Mouse (Mus musculus) erythroid progenitor cell, adult 5-6 weeks (primary cell): ENCODE data around the gene Abcf1. TPM values are rescaled to one million over a fixed set of nuclear protein-coding genes. Genes with fewer than 3 reads are reported as not detected.
"Not testable (repeated sequence)": the region's sequence is repeated elsewhere in the genome, so short reads cannot be mapped to it uniquely, and the experiment has no call there.

ENCODE experiments used
- ATAC-seq: replicated peaks from 2 replicates; pipeline ENCODE4 v1.8.0; 2016; ENCODE audit warnings: moderate number of reproducible peaks, mild to moderate bottlenecking, moderate TSS enrichment, inconsistent platforms; ENCODE audit not compliant: poor library complexity, low FRiP score, severe bottlenecking
- total RNA-seq, 2 experiments: library from RNA; stranded (forward) in 1 of 2; stranded (reverse) in 1 of 2; fragments of 150-400 nt in 1 of 2; fragments of 186-747, 209-891 nt in 1 of 2; gene quantifications; 2 replicates each; pipeline versions ENCODE4 v1.2.3 to v1.2.4; 2015 to 2017; ENCODE audit warnings: low replicate concordance in 2 of 2

Gene Abcf1
- total RNA-seq, 2 experiments from 2014 or later, result 36.9 to 139 TPM

DNA sequence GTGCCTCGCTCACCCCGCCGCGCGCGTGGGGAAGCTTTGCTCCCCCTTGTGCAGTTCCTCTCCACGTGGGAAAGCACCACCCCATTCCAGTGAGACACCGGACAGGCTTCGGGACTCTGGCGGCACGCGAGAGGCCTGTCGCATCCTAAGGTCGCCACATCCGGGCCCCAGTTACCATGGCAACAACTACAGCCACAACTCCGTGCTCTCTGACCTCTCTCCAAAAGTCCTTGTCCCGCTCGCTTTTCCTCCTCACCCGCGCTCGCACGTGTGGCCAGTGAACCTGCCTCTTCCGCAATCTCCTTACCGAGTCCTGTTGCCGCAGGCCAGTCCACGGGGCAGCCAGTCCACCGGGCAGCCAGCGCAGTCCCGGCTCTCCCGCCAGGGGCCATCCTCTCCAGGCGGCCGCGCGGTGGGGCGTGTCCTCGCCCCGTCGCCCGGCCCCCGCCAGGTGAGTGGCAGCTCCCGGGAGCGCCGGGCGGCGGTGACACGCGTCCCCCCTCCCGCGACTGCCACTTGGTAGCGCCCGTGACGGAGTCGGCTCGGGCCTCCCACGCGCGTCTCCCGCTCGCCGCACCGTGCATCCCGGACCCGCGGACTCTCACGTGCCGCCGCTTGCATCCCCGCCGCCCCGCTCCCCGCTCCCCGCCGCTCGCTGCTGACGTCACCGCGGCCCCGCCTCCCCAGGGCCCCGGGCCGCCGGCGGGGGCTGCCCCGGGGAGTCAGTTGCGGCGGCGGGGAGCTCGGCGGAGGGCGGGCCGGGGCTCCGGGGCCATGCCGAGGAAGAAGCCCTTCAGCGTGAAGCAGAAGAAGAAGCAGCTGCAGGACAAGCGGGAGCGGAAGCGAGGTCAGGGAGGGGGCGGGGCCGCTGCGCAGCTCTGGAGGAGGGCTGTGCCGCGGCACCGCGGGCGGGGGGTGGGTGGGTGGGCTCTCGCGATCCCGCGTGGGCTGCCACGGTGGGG, 10.1 kb upstream of the Abcf1 start, which contains the start of the genes Gnl1 and Prr3:
TSS of gene Gnl1 (plus strand) at position 451 of the 962 bp plus-strand sequence.
TSS of gene Prr3 (minus strand) at position 836 of the 962 bp plus-strand sequence.
- ATAC-seq, result peak; percentile 79

GRCm38 (mm10) chr17:35978811-35979400, 9.3 kb upstream of the Abcf1 start:
- no peak for ATAC-seq

DNA sequence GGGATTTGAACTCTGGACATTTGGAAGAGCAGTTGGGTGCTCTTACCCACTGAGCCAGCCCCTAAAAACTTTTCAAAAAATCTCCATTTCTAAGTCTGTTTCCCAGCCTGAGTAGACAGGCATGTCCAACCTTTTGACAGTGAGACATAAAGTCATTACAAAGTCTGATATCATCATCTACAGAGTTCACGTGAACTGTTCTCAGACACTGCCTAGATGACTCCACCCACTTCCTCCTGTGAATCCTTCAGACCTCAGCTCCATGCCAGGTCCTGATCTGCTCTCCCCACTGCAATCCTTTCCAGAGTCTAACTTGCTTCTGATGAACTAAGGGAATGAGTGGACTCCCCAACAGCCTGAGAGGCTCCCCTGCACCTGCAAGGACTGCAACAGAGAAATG, 2.6 kb upstream of the Abcf1 start:
- ATAC-seq, result no peak

GRCm38 (mm10) chr17:35967621-35968020, 1.9 kb downstream of the Abcf1 start:
- ATAC-seq, result no peak

DNA sequence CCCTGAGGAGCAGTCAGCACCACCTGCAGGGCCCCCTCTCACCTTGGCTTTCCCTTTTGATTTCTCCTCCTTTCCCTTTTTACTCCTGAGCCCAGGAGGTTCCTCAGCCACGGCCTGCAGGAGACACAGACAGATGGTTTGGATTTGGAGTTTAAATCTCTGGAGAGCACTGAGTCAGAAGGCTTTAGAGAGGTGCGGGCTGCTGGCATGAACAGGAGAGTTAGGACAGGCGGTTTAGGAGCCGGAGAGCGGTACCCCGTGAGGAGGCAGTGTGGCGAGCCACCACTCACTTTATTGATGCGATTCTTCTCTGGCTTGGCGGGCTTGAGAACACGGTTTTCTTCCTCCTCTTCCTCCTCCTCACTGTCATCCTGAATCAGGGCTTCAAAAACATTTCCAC, 6.3 kb downstream of the Abcf1 start:
- ATAC-seq, result no peak

DNA sequence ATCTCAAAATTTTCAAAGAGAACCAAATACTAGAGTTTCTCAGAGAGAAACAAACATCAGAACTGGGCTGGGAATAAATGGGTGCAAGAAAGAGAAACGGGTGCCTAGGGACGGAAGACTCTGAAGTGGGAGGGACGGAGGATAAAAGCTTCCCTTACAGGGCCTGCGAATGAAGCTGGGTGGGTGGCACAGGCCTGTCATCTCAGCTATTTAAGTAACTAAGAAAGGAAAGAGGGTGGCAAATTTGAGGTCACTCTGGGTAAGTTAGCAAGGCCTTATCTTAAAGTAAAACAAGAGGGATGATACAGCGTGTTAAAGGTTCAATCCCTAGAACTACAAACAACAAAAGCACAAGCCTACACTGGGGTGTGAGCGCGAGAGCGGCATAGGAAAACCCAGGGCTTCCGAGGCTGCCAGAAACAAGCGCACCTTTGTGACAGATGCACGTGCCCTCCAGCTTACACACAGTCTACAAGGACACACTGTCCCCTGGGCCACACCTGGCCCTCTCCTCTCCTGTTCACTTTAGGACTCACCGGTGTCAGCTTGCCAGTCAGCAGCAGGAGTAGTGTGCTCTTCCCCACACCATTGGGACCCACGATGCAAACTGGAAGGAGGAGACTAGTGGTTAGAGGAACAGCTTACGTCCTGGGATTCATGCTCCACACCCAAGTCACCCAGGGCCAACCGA, 10.9 kb downstream of the Abcf1 start:
- no peak for ATAC-seq

GRCm38 (mm10) chr17:35954665-35955064, 14.9 kb downstream of the Abcf1 start:
- ATAC-seq, result no peak

GRCm38 (mm10) chr17:35952559-35952958, 17.0 kb downstream of the Abcf1 start:
- ATAC-seq, result 0 out of 2 replicates have a peak, but pooled peaks have one; percentile 40

DNA sequence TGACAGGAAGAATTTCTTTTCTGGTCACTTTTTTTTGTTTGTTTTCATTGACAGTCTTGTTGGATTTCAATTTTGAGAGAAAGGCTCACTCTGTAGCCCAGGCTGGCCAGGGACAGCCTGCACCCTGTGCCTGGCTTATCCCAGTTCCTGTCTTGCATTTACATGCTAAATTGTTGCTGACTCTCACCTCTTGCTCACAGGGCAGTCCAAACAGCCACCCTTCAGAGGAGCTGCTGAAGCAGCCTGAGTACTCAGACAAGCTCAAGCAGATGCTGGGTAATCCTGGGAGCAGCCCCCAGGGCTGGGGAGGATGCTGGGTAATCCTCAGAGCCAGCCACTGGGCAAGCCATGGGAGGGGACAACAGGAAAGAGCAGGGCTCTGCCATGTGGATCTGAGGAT, 18.6 kb downstream of the Abcf1 start:
- ATAC-seq, result not testable (repeated sequence)

DNA sequence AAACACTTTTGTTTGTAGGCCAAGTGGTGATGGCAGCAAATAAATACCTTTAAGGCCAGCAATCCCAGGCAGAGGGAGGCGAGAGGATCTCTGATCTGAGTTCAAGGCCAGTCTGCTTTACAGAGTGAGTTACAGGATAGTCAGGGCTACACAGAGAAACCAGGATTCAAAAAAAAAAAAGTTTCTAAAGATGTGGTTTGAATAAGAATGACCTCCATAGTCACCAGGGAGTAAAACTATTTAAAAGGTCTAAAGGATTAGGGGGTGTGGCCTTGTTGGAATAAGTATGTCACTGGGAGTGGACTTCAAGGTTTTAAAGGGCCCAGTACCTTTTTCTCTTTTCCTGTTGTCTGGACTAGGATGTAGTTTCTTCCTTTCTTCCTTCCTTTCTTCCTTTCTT, 29.6 kb downstream of the Abcf1 start:
- ATAC-seq, result no peak

- ATAC-seq, result no peak
These were observed 30.5 kb downstream of the Abcf1 start for GRCm38 (mm10) chr17:35939108-35939507.

GRCm38 (mm10) chr17:35937700-35938348, 31.7 kb downstream of the Abcf1 start:
- ATAC-seq, result peak; percentile 96

DNA sequence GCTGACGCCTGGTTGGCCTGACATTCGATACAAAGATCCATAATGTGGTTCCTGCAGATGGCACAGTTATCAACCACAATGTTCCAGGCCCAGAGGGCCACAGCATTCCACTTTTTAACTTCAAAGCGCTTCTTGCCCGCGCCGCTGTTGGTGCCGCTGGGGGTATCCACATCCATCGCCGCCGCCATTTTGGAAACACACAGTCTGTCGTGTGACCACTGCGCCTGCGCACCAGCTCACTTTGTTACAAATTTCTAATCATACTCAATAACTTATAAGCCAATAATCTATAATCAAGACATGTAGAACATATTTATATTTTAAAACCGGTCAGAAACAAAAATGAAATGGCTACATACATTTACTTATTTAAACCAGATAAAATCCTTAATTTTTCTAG, 33.8 kb downstream of the Abcf1 start:
- peak; percentile 95 for ATAC-seq

- no peak for ATAC-seq
These were observed 37.0 kb downstream of the Abcf1 start for GRCm38 (mm10) chr17:35932608-35933007.

DNA sequence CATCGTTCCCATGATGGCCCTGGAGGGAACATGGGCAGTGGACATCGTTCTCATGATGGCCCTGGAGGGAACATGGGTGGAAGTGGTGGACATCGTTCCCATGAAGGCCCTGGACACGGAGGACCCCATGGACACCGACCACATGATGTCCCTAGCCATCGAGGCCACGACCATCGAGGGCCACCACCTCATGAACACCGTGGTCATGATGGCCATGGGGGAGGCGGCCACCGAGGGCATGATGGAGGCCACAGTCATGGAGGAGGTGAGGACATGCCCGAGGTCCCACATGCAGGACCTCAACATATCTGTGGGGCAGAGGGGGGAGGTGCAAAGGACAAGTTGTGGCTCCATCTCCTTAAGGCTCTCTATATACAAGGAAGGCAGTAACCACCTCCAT, 38.9 kb downstream of the Abcf1 start:
- no peak for ATAC-seq

DNA sequence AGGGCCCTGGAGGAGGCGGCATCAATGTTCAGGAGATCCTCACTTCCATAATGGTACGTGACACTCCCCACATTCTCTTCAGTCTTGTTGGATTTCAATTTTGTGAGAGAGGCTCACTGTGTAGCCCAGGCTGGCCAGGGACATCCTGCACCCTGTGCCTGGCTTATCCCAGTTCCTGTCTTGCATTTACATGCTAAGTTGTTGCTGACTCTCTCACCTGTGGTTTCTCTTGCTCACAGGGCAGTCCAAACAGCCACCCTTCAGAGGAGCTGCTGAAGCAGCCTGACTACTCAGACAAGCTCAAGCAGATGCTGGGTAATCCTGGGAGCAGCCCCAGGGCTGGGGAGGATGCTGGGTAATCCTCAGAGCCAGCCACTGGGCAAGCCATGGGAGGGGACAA, 40.0 kb downstream of the Abcf1 start:
- no peak for ATAC-seq

GRCm38 (mm10) chr17:35927471-35927870, 42.1 kb downstream of the Abcf1 start:
- ATAC-seq, result peak; percentile 40; the same call in 1 of the 2 replicates

- ATAC-seq, result no peak
These were observed 46.3 kb downstream of the Abcf1 start for GRCm38 (mm10) chr17:35923281-35923680.

- no peak for ATAC-seq
These were observed 47.0 kb downstream of the Abcf1 start for GRCm38 (mm10) chr17:35922566-35922965.

GRCm38 (mm10) chr17:35921710-35922109, 47.9 kb downstream of the Abcf1 start:
- no peak for ATAC-seq
